Mouse (Mus musculus): ENCODE measurements at regions not wholly inside any gene's neighbourhood (a gene's known extent, or its start where the extent isn't known, plus 50 kb on each side); places are given as distances from the start of the nearest gene placed in this dataset.

DNA sequence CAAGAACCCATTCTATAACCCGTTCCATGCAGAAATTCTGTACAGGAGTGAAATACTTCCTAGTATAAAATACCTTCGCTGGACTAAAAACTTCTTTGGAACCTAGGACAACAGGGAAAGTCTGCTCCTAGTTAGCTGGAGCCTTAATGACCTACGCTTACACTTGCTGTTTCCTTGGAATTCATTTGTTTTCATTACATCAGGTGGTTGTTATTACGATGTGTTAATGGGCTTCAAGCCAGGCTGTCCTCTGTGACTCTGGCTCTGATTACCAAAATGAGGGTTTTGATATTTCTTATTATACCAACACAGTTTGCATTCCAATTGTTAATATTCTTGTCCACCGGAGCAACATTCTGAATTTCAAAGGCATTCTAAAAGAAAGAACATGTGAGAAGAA, 313.6 kb upstream of the Adgrl4 start:
- H3K4me1 ChIP-seq (replicated peaks; ENCODE audit: control insufficient read depth, insufficient read depth, low read length) = no peaks in the 10 kb centered on the region
- H3K27me3 ChIP-seq (ENCODE audit: control insufficient read depth, insufficient read depth, low read length) = no peaks in the 10 kb centered on the region
- no peak for TF ChIP-seq POLR2A (IDR thresholded peaks at IDR 0.05; ENCODE audit: control insufficient read depth, extremely low read depth, insufficient read depth, low read length, poor library complexity)
- TF ChIP-seq CTCF (IDR thresholded peaks at IDR 0.05; ENCODE audit: borderline replicate concordance, control insufficient read depth, extremely low read depth, insufficient read depth, low read length, poor library complexity) = no peak
- no peak overlapping the region for H3K27ac ChIP-seq (ENCODE audit: control insufficient read depth, insufficient read depth, low read length)
- no peaks in the 10 kb centered on the region for H3K36me3 ChIP-seq (ENCODE audit: control insufficient read depth, insufficient read depth, low read length)
- no peak overlapping the region for H3K4me3 ChIP-seq (ENCODE audit: control insufficient read depth, insufficient read depth, low read length)
- DNase-seq = no peak
- WGBS = 92% methylated on average over 5 of the region's 5 CpGs

DNA sequence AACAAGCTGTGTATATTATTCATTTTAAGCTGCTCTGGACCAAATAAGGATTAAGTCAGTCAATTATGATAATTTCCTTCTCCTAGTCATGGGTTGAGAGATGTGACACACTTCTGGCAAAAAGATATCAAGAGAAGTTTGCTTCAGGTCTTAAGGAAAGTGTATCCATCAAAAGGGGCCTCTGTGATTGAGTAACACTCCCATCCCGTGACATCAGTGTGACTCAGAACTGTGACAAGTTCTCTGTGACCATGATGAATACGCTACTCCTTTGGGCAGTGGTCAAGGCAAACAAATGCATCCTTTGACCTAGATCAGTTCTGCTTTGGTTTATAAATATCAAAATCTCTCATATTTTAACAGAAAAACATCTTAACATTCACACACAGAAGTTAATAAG, 290.8 kb upstream of the Adgrl4 start:
- H3K27ac ChIP-seq (ENCODE audit: control insufficient read depth, insufficient read depth, low read length) = no peak overlapping the region
- no peak for DNase-seq
- H3K36me3 ChIP-seq (ENCODE audit: control insufficient read depth, insufficient read depth, low read length) = no peaks in the 10 kb centered on the region
- no peaks in the 10 kb centered on the region for H3K27me3 ChIP-seq (ENCODE audit: control insufficient read depth, insufficient read depth, low read length)
- no peaks in the 10 kb centered on the region for H3K4me1 ChIP-seq (replicated peaks; ENCODE audit: control insufficient read depth, insufficient read depth, low read length)
- 92% methylated on average over 2 of the region's 2 CpGs for WGBS
- H3K4me3 ChIP-seq (ENCODE audit: control insufficient read depth, insufficient read depth, low read length) = no peak overlapping the region
- TF ChIP-seq POLR2A (IDR thresholded peaks at IDR 0.05; ENCODE audit: control insufficient read depth, extremely low read depth, insufficient read depth, low read length, poor library complexity) = no peak
- TF ChIP-seq CTCF (IDR thresholded peaks at IDR 0.05; ENCODE audit: borderline replicate concordance, control insufficient read depth, extremely low read depth, insufficient read depth, low read length, poor library complexity) = no peak

DNA sequence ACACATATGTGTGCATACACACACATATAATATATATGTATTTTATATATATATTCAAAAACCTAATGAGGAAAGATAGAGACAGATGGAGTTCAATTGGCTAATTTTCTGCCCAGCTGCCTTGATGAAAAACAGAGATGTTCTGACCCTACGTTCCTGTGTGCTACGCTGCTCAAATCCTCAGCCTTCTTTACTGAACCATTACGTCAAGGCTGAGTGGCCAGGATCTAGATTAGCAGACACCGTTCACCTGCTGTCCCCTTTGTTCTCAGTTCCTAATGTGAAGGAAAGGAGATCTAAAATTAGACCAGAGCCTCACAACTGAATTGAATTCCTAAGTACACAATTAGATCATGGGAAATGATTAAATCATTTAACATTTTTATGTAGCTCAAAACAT, 284.3 kb upstream of the Adgrl4 start:
- Histone ChIP-seq H3K4me3 (ENCODE audit: control insufficient read depth, insufficient read depth, low read length) (no peak overlapping the region), H3K36me3 (ENCODE audit: control insufficient read depth, insufficient read depth, low read length) (no peaks in the 10 kb centered on the region), H3K27me3 (ENCODE audit: control insufficient read depth, insufficient read depth, low read length) (no peaks in the 10 kb centered on the region), H3K27ac (ENCODE audit: control insufficient read depth, insufficient read depth, low read length) (no peak overlapping the region), H3K4me1 (replicated peaks; ENCODE audit: control insufficient read depth, insufficient read depth, low read length) (no peaks in the 10 kb centered on the region)
- no peak for TF ChIP-seq POLR2A (IDR thresholded peaks at IDR 0.05; ENCODE audit: control insufficient read depth, extremely low read depth, insufficient read depth, low read length, poor library complexity)
- no peak for TF ChIP-seq CTCF (IDR thresholded peaks at IDR 0.05; ENCODE audit: borderline replicate concordance, control insufficient read depth, extremely low read depth, insufficient read depth, low read length, poor library complexity)
- 86% methylated on average over 4 of the region's 4 CpGs for WGBS
- no peak for DNase-seq

DNA sequence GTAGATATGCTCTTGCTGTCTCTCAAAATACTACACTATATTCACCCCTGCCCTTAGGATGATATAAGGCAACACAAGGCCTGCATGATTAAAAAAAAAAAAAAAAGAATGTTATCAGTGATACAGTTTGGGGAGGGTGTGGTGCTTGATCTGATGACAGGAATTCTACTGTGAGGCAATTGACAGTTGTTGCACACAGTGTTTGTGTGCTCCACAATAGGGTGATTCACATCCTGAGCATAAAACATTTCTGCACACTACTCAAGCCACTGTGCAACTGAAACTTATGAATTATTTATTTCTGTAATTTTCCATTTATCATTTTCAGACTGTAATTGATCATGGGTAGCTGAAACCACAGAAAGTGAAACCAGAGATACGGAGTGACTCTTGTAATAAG, 277.2 kb upstream of the Adgrl4 start:
- H3K27ac ChIP-seq (ENCODE audit: control insufficient read depth, insufficient read depth, low read length) = no peak overlapping the region
- H3K27me3 ChIP-seq (ENCODE audit: control insufficient read depth, insufficient read depth, low read length) = no peaks in the 10 kb centered on the region
- DNase-seq = no peak
- WGBS = 79% methylated on average over 1 of the region's 1 CpGs
- no peak for TF ChIP-seq CTCF (IDR thresholded peaks at IDR 0.05; ENCODE audit: borderline replicate concordance, control insufficient read depth, extremely low read depth, insufficient read depth, low read length, poor library complexity)
- TF ChIP-seq POLR2A (IDR thresholded peaks at IDR 0.05; ENCODE audit: control insufficient read depth, extremely low read depth, insufficient read depth, low read length, poor library complexity) = no peak
- H3K4me1 ChIP-seq (replicated peaks; ENCODE audit: control insufficient read depth, insufficient read depth, low read length) = no peaks in the 10 kb centered on the region
- H3K36me3 ChIP-seq (ENCODE audit: control insufficient read depth, insufficient read depth, low read length) = no peaks in the 10 kb centered on the region
- H3K4me3 ChIP-seq (ENCODE audit: control insufficient read depth, insufficient read depth, low read length) = no peak overlapping the region

DNA sequence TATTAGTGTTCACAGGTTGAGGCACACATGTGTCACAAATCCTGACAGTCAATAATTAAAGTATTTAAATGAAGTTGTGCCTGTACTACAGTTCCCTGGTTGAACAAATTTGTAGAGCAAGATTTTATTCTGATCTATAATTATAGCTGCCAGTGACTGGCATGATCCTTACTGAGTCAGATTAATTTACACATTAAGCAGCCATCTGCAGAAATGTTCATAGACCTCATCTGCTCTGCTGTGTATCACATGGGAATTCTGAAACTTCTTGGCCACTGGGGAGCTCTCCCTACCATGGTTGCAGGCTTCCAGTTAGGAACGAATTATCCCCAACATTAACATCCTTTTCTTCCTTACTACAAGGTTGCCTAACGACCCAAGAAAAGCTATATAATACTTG, 255.6 kb upstream of the Adgrl4 start:
- 71% methylated on average over 2 of the region's 2 CpGs for WGBS
- H3K4me3 ChIP-seq (ENCODE audit: control insufficient read depth, insufficient read depth, low read length) = no peak overlapping the region
- H3K4me1 ChIP-seq (replicated peaks; ENCODE audit: control insufficient read depth, insufficient read depth, low read length) = no peaks in the 10 kb centered on the region
- no peaks in the 10 kb centered on the region for H3K36me3 ChIP-seq (ENCODE audit: control insufficient read depth, insufficient read depth, low read length)
- no peak for DNase-seq
- TF ChIP-seq CTCF (IDR thresholded peaks at IDR 0.05; ENCODE audit: borderline replicate concordance, control insufficient read depth, extremely low read depth, insufficient read depth, low read length, poor library complexity) = no peak
- no peak for TF ChIP-seq POLR2A (IDR thresholded peaks at IDR 0.05; ENCODE audit: control insufficient read depth, extremely low read depth, insufficient read depth, low read length, poor library complexity)
- H3K27me3 ChIP-seq (ENCODE audit: control insufficient read depth, insufficient read depth, low read length) = no peaks in the 10 kb centered on the region
- H3K27ac ChIP-seq (ENCODE audit: control insufficient read depth, insufficient read depth, low read length) = no peak overlapping the region

DNA sequence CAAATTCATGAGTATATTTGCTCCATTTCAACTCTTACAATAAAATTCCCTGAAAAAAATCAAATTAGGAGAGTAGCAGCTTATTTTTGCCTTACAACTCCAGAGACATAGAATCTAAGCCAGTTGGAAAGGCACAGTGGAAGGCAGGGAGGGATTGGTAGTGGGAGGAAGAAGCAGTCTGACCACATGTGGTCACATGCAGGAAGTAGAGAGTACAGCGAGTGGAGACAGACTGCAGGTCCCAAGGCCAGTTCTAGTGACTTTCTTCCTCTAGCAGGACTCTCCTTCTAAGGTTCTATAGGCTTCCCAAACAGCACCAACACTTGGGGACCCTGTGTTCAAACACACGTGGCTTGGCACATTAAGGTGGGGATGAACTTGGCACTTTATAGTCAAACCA, 245.6 kb upstream of the Adgrl4 start:
- Histone ChIP-seq H3K36me3 (ENCODE audit: control insufficient read depth, insufficient read depth, low read length) (no peaks in the 10 kb centered on the region), H3K27me3 (ENCODE audit: control insufficient read depth, insufficient read depth, low read length) (no peaks in the 10 kb centered on the region), H3K4me1 (replicated peaks; ENCODE audit: control insufficient read depth, insufficient read depth, low read length) (no peaks in the 10 kb centered on the region), H3K4me3 (ENCODE audit: control insufficient read depth, insufficient read depth, low read length) (no peak overlapping the region), H3K27ac (ENCODE audit: control insufficient read depth, insufficient read depth, low read length) (no peak overlapping the region)
- no peak for TF ChIP-seq POLR2A (IDR thresholded peaks at IDR 0.05; ENCODE audit: control insufficient read depth, extremely low read depth, insufficient read depth, low read length, poor library complexity)
- TF ChIP-seq CTCF (IDR thresholded peaks at IDR 0.05; ENCODE audit: borderline replicate concordance, control insufficient read depth, extremely low read depth, insufficient read depth, low read length, poor library complexity) = no peak
- no peak for DNase-seq
- 10% methylated on average over 2 of the region's 2 CpGs for whole genome bisulfite sequencing

DNA sequence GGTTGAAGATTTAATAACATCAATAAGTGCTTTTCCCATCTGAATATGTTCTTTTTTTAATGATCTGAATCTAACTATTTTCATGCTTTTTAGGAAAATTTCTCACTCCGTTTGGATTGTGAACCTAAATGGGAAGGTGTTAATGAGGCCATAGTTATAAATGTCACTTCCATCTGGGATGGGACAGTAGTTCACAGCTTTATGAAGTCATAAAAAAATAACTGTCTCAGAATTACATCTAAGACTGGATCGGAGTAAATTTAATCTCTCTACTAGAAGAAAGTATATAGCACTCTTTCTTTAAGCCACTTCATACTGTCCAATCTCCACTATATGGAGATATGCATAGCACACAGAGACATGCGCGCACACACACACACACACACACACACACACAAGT, 226.7 kb upstream of the Adgrl4 start:
- Histone ChIP-seq H3K27me3 (ENCODE audit: control insufficient read depth, insufficient read depth, low read length) (no peaks in the 10 kb centered on the region), H3K36me3 (ENCODE audit: control insufficient read depth, insufficient read depth, low read length) (no peaks in the 10 kb centered on the region), H3K4me1 (replicated peaks; ENCODE audit: control insufficient read depth, insufficient read depth, low read length) (no peaks in the 10 kb centered on the region), H3K4me3 (ENCODE audit: control insufficient read depth, insufficient read depth, low read length) (no peak overlapping the region), H3K27ac (ENCODE audit: control insufficient read depth, insufficient read depth, low read length) (no peak overlapping the region)
- WGBS = 98% methylated on average over 4 of the region's 4 CpGs
- TF ChIP-seq POLR2A (IDR thresholded peaks at IDR 0.05; ENCODE audit: control insufficient read depth, extremely low read depth, insufficient read depth, low read length, poor library complexity) (no peak), CTCF (IDR thresholded peaks at IDR 0.05; ENCODE audit: borderline replicate concordance, control insufficient read depth, extremely low read depth, insufficient read depth, low read length, poor library complexity) (no peak)
- no peak for DNase-seq
